Comparison of ENCODE assay signal across 8 mouse cellular contexts in genomic region chr4:109665101-109665981, GRCm38 (mm10). TPM values are rescaled to one million over a fixed set of nuclear protein-coding genes. Genes with fewer than 3 reads are reported as not detected.
DNase-seq lines count a peak whose midpoint lies in the region; ATAC-seq and TF ChIP-seq lines count a peak whose summit lies in the region.

No protein-coding gene starts in this region.

- H3K9me3 ChIP-seq in embryonic facial prominence, embryonic 14.5 days (ENCODE audit: control insufficient read depth, low read length) = no peaks in the 10 kb centered on the region
- H3K9me3 ChIP-seq in heart, embryonic 11.5 days (replicated peaks; ENCODE audit: control insufficient read depth, low read length) = no peaks in the 10 kb centered on the region
- H3K9me3 ChIP-seq in kidney, embryonic 14.5 days (ENCODE audit: control insufficient read depth, low read length) = no peaks in the 10 kb centered on the region
- H3K9me3 ChIP-seq in neural tube, embryonic 14.5 days (ENCODE audit: control insufficient read depth, low read length) = no peaks in the 10 kb centered on the region

- ATAC-seq in CD4-positive, CD25-positive, alpha-beta regulatory T cell, adult 4 months = peak; percentile 57
- ATAC-seq in embryonic facial prominence, embryonic 14.5 days (ENCODE audit: low read depth) = peak; percentile 44; the same call in 1 of the 2 replicates
- ATAC-seq in heart, embryonic 11.5 days (replicated peaks; ENCODE audit: insufficient number of reproducible peaks, low FRiP score, low TSS enrichment) = peak; percentile 59; the same call in 1 of the 2 replicates
- ATAC-seq in kidney, embryonic 14.5 days (ENCODE audit: low FRiP score, low TSS enrichment) = peak; percentile 44
- peak; percentile 59; the same call in 1 of the 2 replicates for ATAC-seq in neural tube, embryonic 14.5 days (ENCODE audit: low read depth)

- H3K27ac ChIP-seq in embryonic facial prominence, embryonic 14.5 days (replicated peaks; ENCODE audit: low read depth, low read length) = peak overlapping the region; percentile 92; the same call in 1 of the 2 replicates
- H3K27ac ChIP-seq in heart, embryonic 11.5 days (ENCODE audit: low read depth, low read length) = peak overlapping the region; percentile 87
- no peak overlapping the region for H3K27ac ChIP-seq in kidney, embryonic 14.5 days (ENCODE audit: low read depth, low read length)
- no peak overlapping the region for H3K27ac ChIP-seq in neural tube, embryonic 14.5 days (ENCODE audit: low read depth, low read length)
- peak overlapping the region; percentile 53; the same call in 1 of the 2 replicates for H3K27ac ChIP-seq in thymus, adult 2 months (ENCODE audit: control insufficient read depth, insufficient read depth, low read length)

- TF ChIP-seq POLR2A in thymus, adult 2 months (IDR thresholded peaks at IDR 0.05; ENCODE audit: control insufficient read depth, extremely low read depth, insufficient read depth, low read length, poor library complexity) = no peak; the same call in 1 of the 2 replicates

- peak overlapping the region; percentile 92 for H3K9ac ChIP-seq in embryonic facial prominence, embryonic 14.5 days (ENCODE audit: low read depth, low read length)
- peak overlapping the region; percentile 81 for H3K9ac ChIP-seq in heart, embryonic 11.5 days (ENCODE audit: low read depth, low read length)
- peak overlapping the region; percentile 53 for H3K9ac ChIP-seq in kidney, embryonic 14.5 days (ENCODE audit: low read depth, low read length)
- peak overlapping the region; percentile 39 for H3K9ac ChIP-seq in neural tube, embryonic 14.5 days (replicated peaks; ENCODE audit: low read depth, low read length)

- H3K4me3 ChIP-seq in embryonic facial prominence, embryonic 14.5 days (ENCODE audit: low read depth, low read length) = peak overlapping the region; percentile 65
- H3K4me3 ChIP-seq in heart, embryonic 11.5 days (ENCODE audit: low read depth, low read length) = peak overlapping the region; percentile 58
- peak overlapping the region; percentile 63 for H3K4me3 ChIP-seq in kidney, embryonic 14.5 days (ENCODE audit: low read length)
- peak overlapping the region; percentile 42 for H3K4me3 ChIP-seq in neural tube, embryonic 14.5 days (ENCODE audit: low read depth, low read length)
- H3K4me3 ChIP-seq in thymus, adult 2 months (ENCODE audit: control insufficient read depth, insufficient read depth, low read length) = peak overlapping the region; percentile 81

- H3K27me3 ChIP-seq in embryonic facial prominence, embryonic 14.5 days (replicated peaks; ENCODE audit: control insufficient read depth, insufficient read depth, low read length) = peaks cover 35% of the 10 kb centered on the region
- H3K27me3 ChIP-seq in heart, embryonic 11.5 days (ENCODE audit: control insufficient read depth, insufficient read depth, low read length) = peaks cover 29% of the 10 kb centered on the region
- peaks cover 29% of the 10 kb centered on the region for H3K27me3 ChIP-seq in kidney, embryonic 14.5 days (ENCODE audit: control insufficient read depth, insufficient read depth, low read length)
- H3K27me3 ChIP-seq in neural tube, embryonic 14.5 days (ENCODE audit: control insufficient read depth, insufficient read depth, low read length) = peaks cover 31% of the 10 kb centered on the region
- H3K27me3 ChIP-seq in thymus, adult 2 months (ENCODE audit: control insufficient read depth, insufficient read depth, low read length) = no peaks in the 10 kb centered on the region

- DNase-seq in adrenal gland, postnatal 14 days = peak; percentile 89
- DNase-seq in embryonic facial prominence, embryonic 14.5 days (ENCODE audit: low spot score) = peak; percentile 85
- peak; percentile 74 to 78 for DNase-seq in lung, adult 18-20 months
- peak; percentile 61 for DNase-seq in thymus, adult 2 months

- peak overlapping the region; percentile 97 for H3K4me2 ChIP-seq in embryonic facial prominence, embryonic 14.5 days (ENCODE audit: low read depth, low read length)
- peak overlapping the region; percentile 99 for H3K4me2 ChIP-seq in heart, embryonic 11.5 days
- peak overlapping the region; percentile 98 for H3K4me2 ChIP-seq in kidney, embryonic 14.5 days (replicated peaks; ENCODE audit: low read depth, low read length)
- H3K4me2 ChIP-seq in neural tube, embryonic 14.5 days (ENCODE audit: low read depth, low read length) = peak overlapping the region; percentile 72

- under 1% methylated on average over 40 of the region's 49 CpGs for WGBS in embryonic facial prominence, embryonic 14.5 days
- WGBS in heart, embryonic 11.5 days (ENCODE audit: insufficient replicate concordance) = under 1% methylated on average over 48 of the region's 49 CpGs
- WGBS in kidney, embryonic 14.5 days = under 1% methylated on average over 46 of the region's 49 CpGs
- WGBS in neural tube, embryonic 14.5 days = under 1% methylated on average over 49 of the region's 49 CpGs
- WGBS in thymus, adult 2 months = under 1% methylated on average over 49 of the region's 49 CpGs

- H3K4me1 ChIP-seq in embryonic facial prominence, embryonic 14.5 days (ENCODE audit: control insufficient read depth, insufficient read depth, low read length) = no peaks in the 10 kb centered on the region
- no peaks in the 10 kb centered on the region; the same call in 1 of the 2 replicates for H3K4me1 ChIP-seq in heart, embryonic 11.5 days (ENCODE audit: control insufficient read depth, insufficient read depth, low read length)
- H3K4me1 ChIP-seq in kidney, embryonic 14.5 days (ENCODE audit: control insufficient read depth, insufficient read depth, low read length) = 0 out of 2 replicates have a peak, but pooled peaks cover 3% of the 10 kb centered on the region
- peaks cover 10% of the 10 kb centered on the region; the same call in 1 of the 2 replicates for H3K4me1 ChIP-seq in neural tube, embryonic 14.5 days (ENCODE audit: control insufficient read depth, insufficient read depth, low read length)
- no peaks in the 10 kb centered on the region for H3K4me1 ChIP-seq in thymus, adult 2 months (replicated peaks; ENCODE audit: control insufficient read depth, insufficient read depth, low read length)

- no peaks in the 10 kb centered on the region for H3K36me3 ChIP-seq in embryonic facial prominence, embryonic 14.5 days (ENCODE audit: control insufficient read depth, insufficient read depth, low read length)
- no peaks in the 10 kb centered on the region for H3K36me3 ChIP-seq in heart, embryonic 11.5 days (ENCODE audit: control insufficient read depth, insufficient read depth, low read length)
- no peaks in the 10 kb centered on the region for H3K36me3 ChIP-seq in kidney, embryonic 14.5 days (ENCODE audit: control insufficient read depth, insufficient read depth, low read length)
- H3K36me3 ChIP-seq in neural tube, embryonic 14.5 days (ENCODE audit: control insufficient read depth, insufficient read depth, low read length) = no peaks in the 10 kb centered on the region
- H3K36me3 ChIP-seq in thymus, adult 2 months (ENCODE audit: control insufficient read depth, insufficient read depth, low read length) = no peaks in the 10 kb centered on the region

- TF ChIP-seq CTCF in thymus, adult 2 months (IDR thresholded peaks at IDR 0.05; ENCODE audit: borderline replicate concordance, control insufficient read depth, extremely low read depth, insufficient read depth, low read length, poor library complexity) = no peak

RNA-seq across cellular contexts. Expression of gene Cdkn2c, which starts 1.6 kb away (rescaled TPM):
- 10 to 100 TPM; 13.2 to 17.1 TPM for polyA plus RNA-seq in CD4-positive, CD25-positive, alpha-beta regulatory T cell, adult 4 months (2017; shearing (Covaris generic))
- total RNA-seq in adrenal gland, postnatal 14 days (2021) = 49.8 and 64.3 TPM in 2 replicates
- 12.0 and 15.8 TPM in 2 replicates for polyA plus RNA-seq in embryonic facial prominence, embryonic 14.5 days (2014; fragmentation: Nextera tagmentation; extraction: Ambion mirVana)
- 5.2 and 6.1 TPM in 2 replicates for polyA plus RNA-seq in heart, embryonic 11.5 days (2014; fragmentation: Nextera tagmentation; extraction: Ambion mirVana)
- 2.8 and 3.2 TPM in 2 replicates for polyA plus RNA-seq in kidney, embryonic 14.5 days (2014; fragmentation: Nextera tagmentation; extraction: Ambion mirVana)
- polyA plus RNA-seq in neural tube, embryonic 14.5 days (2014; fragmentation: Nextera tagmentation; extraction: Ambion mirVana) = 1.0 and 1.6 TPM in 2 replicates
- polyA plus RNA-seq in thymus, adult 2 months (2012; rRNA removed) = 35.4 and 58.6 TPM in 2 replicates

RNA-seq across cellular contexts. Expression of gene Faf1, which starts 11.0 kb away (rescaled TPM):
- polyA plus RNA-seq in CD4-positive, CD25-positive, alpha-beta regulatory T cell, adult 4 months (2017; shearing (Covaris generic)) = 1 to 10 TPM; 3.2 to 7.3 TPM
- total RNA-seq in adrenal gland, postnatal 14 days (2021) = 26.9 and 27.8 TPM in 2 replicates
- polyA plus RNA-seq in embryonic facial prominence, embryonic 14.5 days (2014; fragmentation: Nextera tagmentation; extraction: Ambion mirVana) = 27.9 and 29.3 TPM in 2 replicates
- polyA plus RNA-seq in heart, embryonic 11.5 days (2014; fragmentation: Nextera tagmentation; extraction: Ambion mirVana) = 25.2 and 25.3 TPM in 2 replicates
- 27.1 and 34.3 TPM in 2 replicates for polyA plus RNA-seq in kidney, embryonic 14.5 days (2014; fragmentation: Nextera tagmentation; extraction: Ambion mirVana)
- 42.2 and 47.8 TPM in 2 replicates for polyA plus RNA-seq in neural tube, embryonic 14.5 days (2014; fragmentation: Nextera tagmentation; extraction: Ambion mirVana)
- polyA plus RNA-seq in thymus, adult 2 months (2012; rRNA removed) = 11.1 and 16.0 TPM in 2 replicates

Comparison
In these comparisons a context has a peak if more than half of its experiments do, and no peak if none do; other contexts are left out.
1. H3K27ac ChIP-seq: peak in embryonic facial prominence, embryonic 14.5 days (single experiment), heart, embryonic 11.5 days (single experiment) and thymus, adult 2 months (single experiment); none in kidney, embryonic 14.5 days (single experiment) and neural tube, embryonic 14.5 days (single experiment).
2. H3K9ac ChIP-seq: peak in every context shown above with its lines; median percentile 92 in embryonic facial prominence, embryonic 14.5 days; 81 in heart, embryonic 11.5 days; 53 in kidney, embryonic 14.5 days; 39 in neural tube, embryonic 14.5 days.
3. Peak in every context shown above with its lines, with median percentiles within 50 percentile points of each other: ATAC-seq, DNase-seq, H3K4me2 ChIP-seq and H3K4me3 ChIP-seq.